Mouse (Mus musculus): Measurements from ENCODE around the gene Map3k21. TPM values are rescaled to one million over a fixed set of nuclear protein-coding genes. Genes with fewer than 3 reads are reported as not detected.

Map3k21 gene
- total and polyA plus RNA-seq, 2 experiments from 2014 or later: 0.89 to 3.7 TPM

- no peak for DNase-seq (ENCODE audit: low spot score)
- Histone ChIP-seq H3K36me3 (ENCODE audit: insufficient read depth, low read length) (no peaks in the 10 kb centered on the region), H3K4me3 (ENCODE audit: low read length) (no peak overlapping the region), H3K9me3 (ENCODE audit: low read length) (no peaks in the 10 kb centered on the region), H3K27me3 (ENCODE audit: insufficient read depth, low read length) (no peaks in the 10 kb centered on the region), H3K9ac (replicated peaks; ENCODE audit: low read length) (no peak overlapping the region), H3K4me1 (ENCODE audit: insufficient read depth, low read length) (no peaks in the 10 kb centered on the region), H3K27ac (no peak overlapping the region), H3K4me2 (ENCODE audit: low read depth, low read length) (no peak overlapping the region)
- TF ChIP-seq CTCF (IDR thresholded peaks at IDR 0.05; ENCODE audit: low read depth): no peak
- no peak for ATAC-seq
- WGBS: 60% methylated on average over 10 of the region's 10 CpGs
Observed at GRCm38 (mm10) chr8:125920281-125920680, 10.0 kb downstream of the Map3k21 start.

- DNase-seq (ENCODE audit: low spot score): no peak
- no peak for ATAC-seq
- TF ChIP-seq CTCF (IDR thresholded peaks at IDR 0.05; ENCODE audit: low read depth): no peak
- H3K4me3 ChIP-seq (ENCODE audit: low read length): no peak overlapping the region
- H3K9me3 ChIP-seq (ENCODE audit: low read length): no peaks in the 10 kb centered on the region
- no peaks in the 10 kb centered on the region for H3K27me3 ChIP-seq (ENCODE audit: insufficient read depth, low read length)
- H3K36me3 ChIP-seq (ENCODE audit: insufficient read depth, low read length): no peaks in the 10 kb centered on the region
- H3K27ac ChIP-seq: no peak overlapping the region
- no peaks in the 10 kb centered on the region for H3K4me1 ChIP-seq (ENCODE audit: insufficient read depth, low read length)
- H3K9ac ChIP-seq (replicated peaks; ENCODE audit: low read length): no peak overlapping the region
- 68% methylated on average over 9 of the region's 9 CpGs for WGBS
- H3K4me2 ChIP-seq (ENCODE audit: low read depth, low read length): no peak overlapping the region
Observed at GRCm38 (mm10) chr8:125920761-125921160, 10.5 kb downstream of the Map3k21 start.

- Histone ChIP-seq H3K4me3 (ENCODE audit: low read length) (no peak overlapping the region), H3K9ac (replicated peaks; ENCODE audit: low read length) (no peak overlapping the region), H3K4me1 (ENCODE audit: insufficient read depth, low read length) (no peaks in the 10 kb centered on the region), H3K36me3 (ENCODE audit: insufficient read depth, low read length) (no peaks in the 10 kb centered on the region), H3K4me2 (ENCODE audit: low read depth, low read length) (no peak overlapping the region), H3K27me3 (ENCODE audit: insufficient read depth, low read length) (no peaks in the 10 kb centered on the region), H3K9me3 (ENCODE audit: low read length) (no peaks in the 10 kb centered on the region), H3K27ac (no peak overlapping the region)
- WGBS: 72% methylated on average over 3 of the region's 3 CpGs
- no peak for TF ChIP-seq CTCF (IDR thresholded peaks at IDR 0.05; ENCODE audit: low read depth)
- DNase-seq (ENCODE audit: low spot score) (no peak), ATAC-seq (no peak)
Observed at GRCm38 (mm10) chr8:125922333-125922732, 12.1 kb downstream of the Map3k21 start.

- ATAC-seq (no peak), DNase-seq (ENCODE audit: low spot score) (no peak)
- no peaks in the 10 kb centered on the region for H3K4me1 ChIP-seq (ENCODE audit: insufficient read depth, low read length)
- WGBS: 79% methylated on average over 4 of the region's 4 CpGs
- no peak for TF ChIP-seq CTCF (IDR thresholded peaks at IDR 0.05; ENCODE audit: low read depth)
- H3K27ac ChIP-seq: no peak overlapping the region
- no peak overlapping the region for H3K4me3 ChIP-seq (ENCODE audit: low read length)
- H3K9me3 ChIP-seq (ENCODE audit: low read length): no peaks in the 10 kb centered on the region
- H3K9ac ChIP-seq (replicated peaks; ENCODE audit: low read length): no peak overlapping the region
- no peak overlapping the region for H3K4me2 ChIP-seq (ENCODE audit: low read depth, low read length)
- H3K27me3 ChIP-seq (ENCODE audit: insufficient read depth, low read length): no peaks in the 10 kb centered on the region
- no peaks in the 10 kb centered on the region for H3K36me3 ChIP-seq (ENCODE audit: insufficient read depth, low read length)
Observed at GRCm38 (mm10) chr8:125926636-125927035, 16.4 kb downstream of the Map3k21 start.

GRCm38 (mm10) chr8:125930276-125931046 is 20.2 kb downstream of the Map3k21 start:
- Histone ChIP-seq H3K4me1 (ENCODE audit: insufficient read depth, low read length) (no peaks in the 10 kb centered on the region), H3K9ac (replicated peaks; ENCODE audit: low read length) (no peak overlapping the region), H3K4me3 (ENCODE audit: low read length) (no peak overlapping the region), H3K4me2 (ENCODE audit: low read depth, low read length) (no peak overlapping the region), H3K27ac (no peak overlapping the region), H3K27me3 (ENCODE audit: insufficient read depth, low read length) (no peaks in the 10 kb centered on the region), H3K36me3 (ENCODE audit: insufficient read depth, low read length) (no peaks in the 10 kb centered on the region), H3K9me3 (ENCODE audit: low read length) (no peaks in the 10 kb centered on the region)
- no peak for TF ChIP-seq CTCF (IDR thresholded peaks at IDR 0.05; ENCODE audit: low read depth)
- 84% methylated on average over 11 of the region's 11 CpGs for WGBS
- ATAC-seq (no peak), DNase-seq (ENCODE audit: low spot score) (no peak)

- H3K27me3 ChIP-seq (ENCODE audit: insufficient read depth, low read length): no peaks in the 10 kb centered on the region
- no peak overlapping the region for H3K27ac ChIP-seq
- no peaks in the 10 kb centered on the region for H3K36me3 ChIP-seq (ENCODE audit: insufficient read depth, low read length)
- WGBS: 85% methylated on average over 6 of the region's 6 CpGs
- DNase-seq (ENCODE audit: low spot score) (no peak), ATAC-seq (no peak)
- no peak overlapping the region for H3K4me3 ChIP-seq (ENCODE audit: low read length)
- H3K9me3 ChIP-seq (ENCODE audit: low read length): no peaks in the 10 kb centered on the region
- H3K4me2 ChIP-seq (ENCODE audit: low read depth, low read length): no peak overlapping the region
- no peaks in the 10 kb centered on the region for H3K4me1 ChIP-seq (ENCODE audit: insufficient read depth, low read length)
- TF ChIP-seq CTCF (IDR thresholded peaks at IDR 0.05; ENCODE audit: low read depth): no peak
- no peak overlapping the region for H3K9ac ChIP-seq (replicated peaks; ENCODE audit: low read length)
Observed at GRCm38 (mm10) chr8:125931822-125932221, 21.6 kb downstream of the Map3k21 start.

GRCm38 (mm10) chr8:125935649-125936048 is 25.4 kb downstream of the Map3k21 start:
- H3K9me3 ChIP-seq (ENCODE audit: low read length): no peaks in the 10 kb centered on the region
- ATAC-seq (peak; percentile 47; the same call in 1 of the 2 replicates), DNase-seq (ENCODE audit: low spot score) (peak; percentile 85)
- no peaks in the 10 kb centered on the region for H3K27me3 ChIP-seq (ENCODE audit: insufficient read depth, low read length)
- H3K27ac ChIP-seq: no peak overlapping the region
- H3K36me3 ChIP-seq (ENCODE audit: insufficient read depth, low read length): no peaks in the 10 kb centered on the region
- no peak overlapping the region for H3K9ac ChIP-seq (replicated peaks; ENCODE audit: low read length)
- no peak overlapping the region for H3K4me3 ChIP-seq (ENCODE audit: low read length)
- WGBS: 45% methylated on average over 9 of the region's 9 CpGs
- H3K4me1 ChIP-seq (ENCODE audit: insufficient read depth, low read length): no peaks in the 10 kb centered on the region
- peak; percentile 88 for TF ChIP-seq CTCF (IDR thresholded peaks at IDR 0.05; ENCODE audit: low read depth)
- no peak overlapping the region for H3K4me2 ChIP-seq (ENCODE audit: low read depth, low read length)

Data from hindbrain, postnatal 0 days (tissue).